Mouse (Mus musculus) myocyte (in vitro differentiated cells): ENCODE data around the gene Kansl1l.

Experiments used
- CEBPB ChIP-seq: IDR thresholded peaks from 2 replicates; pipeline ENCODE4 v1.6.1; 2011; ENCODE audit warnings: mild to moderate bottlenecking, moderate library complexity; ENCODE audit not compliant: poor library complexity, insufficient read depth, severe bottlenecking
- E2F4 ChIP-seq: IDR thresholded peaks from one replicate; pipeline ENCODE4 v1.6.1; 2011; ENCODE audit warnings: mild to moderate bottlenecking, control low read depth, moderate library complexity; ENCODE audit not compliant: insufficient read depth
- MAX ChIP-seq: IDR thresholded peaks from one replicate; pipeline ENCODE4 v1.6.1; 2011; ENCODE audit warnings: low read depth, mild to moderate bottlenecking, control low read depth
- POLR2A ChIP-seq: IDR thresholded peaks from one replicate; pipeline ENCODE4 v1.6.1; 2011; ENCODE audit warnings: low read depth, mild to moderate bottlenecking, control low read depth, moderate library complexity; ENCODE audit not compliant: insufficient read length
- SRF ChIP-seq: IDR thresholded peaks from one replicate; pipeline ENCODE4 v1.6.1; 2011; ENCODE audit warnings: low read depth; ENCODE audit not compliant: control insufficient read depth, insufficient read length
- TCF12 ChIP-seq: IDR thresholded peaks from one replicate; pipeline ENCODE4 v1.6.1; 2011; ENCODE audit warnings: mild to moderate bottlenecking, control low read depth; ENCODE audit not compliant: poor library complexity, insufficient read depth, severe bottlenecking
- USF1 ChIP-seq: IDR thresholded peaks from one replicate; pipeline ENCODE4 v1.6.1; 2011; ENCODE audit warnings: low read depth, mild to moderate bottlenecking, control low read depth, moderate library complexity

DNA sequence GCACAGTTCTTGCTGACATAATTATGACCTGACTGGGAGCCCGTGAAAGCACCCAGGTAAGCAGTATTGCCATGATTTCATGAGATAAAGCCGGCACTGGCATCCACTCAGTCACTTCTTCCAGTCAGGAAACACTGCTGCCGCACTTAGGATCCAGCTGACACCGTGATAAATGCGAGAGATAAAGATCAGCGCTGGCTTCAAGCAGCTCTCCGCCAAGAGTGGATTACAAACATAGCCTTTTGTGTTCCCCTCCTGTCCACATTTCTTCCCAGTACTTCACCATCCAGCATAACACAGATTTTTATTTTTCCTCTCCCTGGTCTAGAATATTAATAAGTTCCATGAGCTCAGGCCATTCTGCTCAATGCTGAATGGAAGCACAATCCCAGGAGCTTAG lies 2.9 kb upstream of the Kansl1l start:
- no peak for TF ChIP-seq TCF12
- TF ChIP-seq E2F4 = no peak
- no peak for TF ChIP-seq MAX
- TF ChIP-seq POLR2A = no peak
- no peak for TF ChIP-seq SRF
- TF ChIP-seq CEBPB = no peak
- no peak for TF ChIP-seq USF1
